Mouse (Mus musculus) heart, embryonic 13.5 days (tissue): ENCODE results near the gene Cdc73. TPM values are rescaled to one million over a fixed set of nuclear protein-coding genes. Genes with fewer than 3 reads are reported as not detected.

Source experiments
- ATAC-seq: fragments of 200-750 bp; cut with Nextera tagmentation; 2 replicates; pipeline ENCODE4 v1.8.0; 2017; ENCODE audit warnings: moderate TSS enrichment; ENCODE audit not compliant: insufficient number of reproducible peaks, low FRiP score, low TSS enrichment; ENCODE audit errors: extremely low read depth
- H3K27ac ChIP-seq: fragments of 300-500 bp; sonication (generic); replicated peaks from 2 replicates; pipeline ENCODE4 v1.5.1; 2015; ENCODE audit warnings: moderate library complexity, mild to moderate bottlenecking, inconsistent platforms
- H3K27me3 ChIP-seq: fragments of 300-500 bp; sonication (generic); replicated peaks from 2 replicates; pipeline ENCODE4 v1.6.1; 2015; ENCODE audit warnings: mild to moderate bottlenecking, inconsistent platforms
- H3K36me3 ChIP-seq: fragments of 300-500 bp; sonication (generic); 2 replicates; pipeline ENCODE4 v1.6.1; 2015; ENCODE audit warnings: mild to moderate bottlenecking, inconsistent platforms
- H3K4me1 ChIP-seq: fragments of 300-500 bp; sonication (generic); 2 replicates; pipeline ENCODE4 v1.6.1; 2015; ENCODE audit warnings: inconsistent platforms
- H3K4me2 ChIP-seq: fragments of 300-500 bp; sonication (generic); 2 replicates; pipeline ENCODE4 v1.6.1; 2015; ENCODE audit warnings: inconsistent platforms, mild to moderate bottlenecking, moderate library complexity
- H3K4me3 ChIP-seq: fragments of 300-500 bp; sonication (generic); 2 replicates; pipeline ENCODE4 v1.5.1; 2015; ENCODE audit warnings: moderate library complexity, mild to moderate bottlenecking, inconsistent platforms
- H3K9ac ChIP-seq: fragments of 300-500 bp; sonication (generic); 2 replicates; pipeline ENCODE4 v1.6.1; 2015; ENCODE audit warnings: inconsistent platforms, mild to moderate bottlenecking, moderate library complexity
- H3K9me3 ChIP-seq: fragments of 300-500 bp; sonication (generic); 2 replicates; pipeline ENCODE4 v1.6.1; 2016; ENCODE audit warnings: inconsistent platforms
- whole genome bisulfite sequencing: fragments of 180-500 bp; shearing (Covaris S2); methylation state at CpG from one replicate; pipeline ENCODE4 v1.1.7; 2015; ENCODE audit warnings: mixed read lengths; 5-methylcytosine and 5-hydroxymethylcytosine counted together
- polyA plus RNA-seq: library from polyadenylated mRNA; unstranded; fragments of >200 nt; fragmentation: Nextera tagmentation; extraction: Ambion mirVana; gene quantifications from 2 replicates; pipeline ENCODE4 v1.2.1, GENCODE M21; 2015

The Cdc73 gene
- polyA plus RNA-seq, 1 experiment from 2014 or later: 16.7 TPM

- Histone ChIP-seq H3K27ac (no peak overlapping the region), H3K27me3 (no peaks in the 10 kb centered on the region), H3K4me3 (no peak overlapping the region), H3K4me1 (no peaks in the 10 kb centered on the region), H3K9me3 (no peaks in the 10 kb centered on the region), H3K4me2 (no peak overlapping the region), H3K9ac (no peak overlapping the region), H3K36me3 (peaks cover 53% of the 10 kb centered on the region)
- WGBS: 87% methylated on average over 1 of the region's 1 CpGs
- no peak for ATAC-seq
Measured at GRCm38 (mm10) chr1:143622634-143623033, 80.1 kb downstream of the Cdc73 start.

- Histone ChIP-seq H3K36me3 (peaks cover 52% of the 10 kb centered on the region), H3K27me3 (no peaks in the 10 kb centered on the region)
Measured at GRCm38 (mm10) chr1:143621930-143622329, 80.8 kb downstream of the Cdc73 start.

GRCm38 (mm10) chr1:143619760-143620159 is 82.9 kb downstream of the Cdc73 start:
- no peaks in the 10 kb centered on the region for H3K4me1 ChIP-seq
- WGBS: 79% methylated on average over 2 of the region's 2 CpGs
- ATAC-seq: no peak
- H3K27me3 ChIP-seq: no peaks in the 10 kb centered on the region
- no peak overlapping the region for H3K4me3 ChIP-seq
- no peak overlapping the region for H3K9ac ChIP-seq
- H3K27ac ChIP-seq: no peak overlapping the region
- H3K9me3 ChIP-seq: no peaks in the 10 kb centered on the region
- peaks cover 43% of the 10 kb centered on the region for H3K36me3 ChIP-seq
- H3K4me2 ChIP-seq: no peak overlapping the region

More at GRCm38 (mm10) chr1:143621930-143622329, 80.8 kb downstream of the Cdc73 start:
- H3K4me1 ChIP-seq: no peaks in the 10 kb centered on the region
- no peak overlapping the region for H3K27ac ChIP-seq
- no peak overlapping the region for H3K4me3 ChIP-seq
- H3K9ac ChIP-seq: no peak overlapping the region
- no peak overlapping the region for H3K4me2 ChIP-seq
- ATAC-seq: no peak
- H3K9me3 ChIP-seq: no peaks in the 10 kb centered on the region

GRCm38 (mm10) chr1:143612901-143613300 is 89.8 kb downstream of the Cdc73 start:
- Histone ChIP-seq H3K9ac (no peak overlapping the region), H3K9me3 (no peaks in the 10 kb centered on the region), H3K36me3 (peaks cover 40% of the 10 kb centered on the region), H3K4me1 (no peaks in the 10 kb centered on the region), H3K27me3 (no peaks in the 10 kb centered on the region), H3K27ac (no peak overlapping the region), H3K4me3 (no peak overlapping the region), H3K4me2 (no peak overlapping the region)
- ATAC-seq: no peak
- 82% methylated on average over 2 of the region's 2 CpGs for WGBS

- no peaks in the 10 kb centered on the region for H3K27me3 ChIP-seq
- no peak overlapping the region for H3K27ac ChIP-seq
- WGBS: 84% methylated on average over 2 of the region's 2 CpGs
- H3K36me3 ChIP-seq: peaks cover 22% of the 10 kb centered on the region
- H3K9me3 ChIP-seq: no peaks in the 10 kb centered on the region
- ATAC-seq: no peak
- H3K4me2 ChIP-seq: no peak overlapping the region
- no peaks in the 10 kb centered on the region for H3K4me1 ChIP-seq
- H3K9ac ChIP-seq: no peak overlapping the region
- H3K4me3 ChIP-seq: no peak overlapping the region
Measured at GRCm38 (mm10) chr1:143608911-143609310, 93.8 kb downstream of the Cdc73 start.

GRCm38 (mm10) chr1:143596864-143597263 is 105.8 kb downstream of the Cdc73 start:
- no peaks in the 10 kb centered on the region for H3K9me3 ChIP-seq
- no peak overlapping the region for H3K4me2 ChIP-seq
- whole genome bisulfite sequencing: 72% methylated on average over 2 of the region's 2 CpGs
- no peaks in the 10 kb centered on the region for H3K27me3 ChIP-seq
- no peak overlapping the region for H3K9ac ChIP-seq
- H3K36me3 ChIP-seq: no peaks in the 10 kb centered on the region
- ATAC-seq: no peak
- H3K4me3 ChIP-seq: no peak overlapping the region
- no peaks in the 10 kb centered on the region for H3K4me1 ChIP-seq
- H3K27ac ChIP-seq: no peak overlapping the region

GRCm38 (mm10) chr1:143576824-143577543 is 125.7 kb downstream of the Cdc73 start:
- Histone ChIP-seq H3K27ac (no peak overlapping the region; the same call in 1 of the 2 replicates), H3K4me3 (no peak overlapping the region), H3K9ac (no peak overlapping the region), H3K4me1 (no peaks in the 10 kb centered on the region), H3K27me3 (no peaks in the 10 kb centered on the region), H3K4me2 (no peak overlapping the region), H3K36me3 (no peaks in the 10 kb centered on the region), H3K9me3 (no peaks in the 10 kb centered on the region)
- ATAC-seq: no peak
- 52% methylated on average over 10 of the region's 10 CpGs for WGBS

GRCm38 (mm10) chr1:143558235-143558634 is 144.5 kb downstream of the Cdc73 start:
- H3K9ac ChIP-seq: no peak overlapping the region
- no peaks in the 10 kb centered on the region for H3K36me3 ChIP-seq
- no peak for ATAC-seq
- H3K4me1 ChIP-seq: no peaks in the 10 kb centered on the region
- H3K9me3 ChIP-seq: no peaks in the 10 kb centered on the region
- no peak overlapping the region for H3K27ac ChIP-seq
- no peak overlapping the region for H3K4me3 ChIP-seq
- no peak overlapping the region for H3K4me2 ChIP-seq
- WGBS: 68% methylated on average over 1 of the region's 1 CpGs
- no peaks in the 10 kb centered on the region for H3K27me3 ChIP-seq

- no peak overlapping the region for H3K9ac ChIP-seq
- ATAC-seq: no peak
Measured at GRCm38 (mm10) chr1:143555533-143555932, 147.2 kb downstream of the Cdc73 start.

GRCm38 (mm10) chr1:143554621-143555020 is 148.1 kb downstream of the Cdc73 start:
- H3K27ac ChIP-seq: no peak overlapping the region
- H3K36me3 ChIP-seq: no peaks in the 10 kb centered on the region
- no peaks in the 10 kb centered on the region for H3K27me3 ChIP-seq
- no peak overlapping the region for H3K4me2 ChIP-seq
- ATAC-seq: no peak
- no peak overlapping the region for H3K9ac ChIP-seq
- WGBS: 53% methylated on average over 2 of the region's 2 CpGs
- no peaks in the 10 kb centered on the region for H3K4me1 ChIP-seq
- H3K4me3 ChIP-seq: no peak overlapping the region
- no peaks in the 10 kb centered on the region for H3K9me3 ChIP-seq

More at GRCm38 (mm10) chr1:143555533-143555932, 147.2 kb downstream of the Cdc73 start:
- no peaks in the 10 kb centered on the region for H3K4me1 ChIP-seq
- no peak overlapping the region for H3K4me3 ChIP-seq
- no peaks in the 10 kb centered on the region for H3K36me3 ChIP-seq
- no peak overlapping the region for H3K27ac ChIP-seq
- H3K27me3 ChIP-seq: no peaks in the 10 kb centered on the region
- no peak overlapping the region for H3K4me2 ChIP-seq
- WGBS: 9% methylated on average over 1 of the region's 1 CpGs
- no peaks in the 10 kb centered on the region for H3K9me3 ChIP-seq
